Mouse (Mus musculus) embryo, embryonic 11.5 days (tissue): Measurements from ENCODE around the gene Lrrc66.
"Not testable (repeated sequence)": the region's sequence is repeated elsewhere in the genome, so short reads cannot be mapped to it uniquely, and the experiment has no call there.

ENCODE experiments used
- DNase-seq: peaks from one replicate; pipeline ENCODE4 v3.0.0-alpha.2; 2012; ENCODE audit warnings: low read depth, low spot score

The Lrrc66 gene

DNA sequence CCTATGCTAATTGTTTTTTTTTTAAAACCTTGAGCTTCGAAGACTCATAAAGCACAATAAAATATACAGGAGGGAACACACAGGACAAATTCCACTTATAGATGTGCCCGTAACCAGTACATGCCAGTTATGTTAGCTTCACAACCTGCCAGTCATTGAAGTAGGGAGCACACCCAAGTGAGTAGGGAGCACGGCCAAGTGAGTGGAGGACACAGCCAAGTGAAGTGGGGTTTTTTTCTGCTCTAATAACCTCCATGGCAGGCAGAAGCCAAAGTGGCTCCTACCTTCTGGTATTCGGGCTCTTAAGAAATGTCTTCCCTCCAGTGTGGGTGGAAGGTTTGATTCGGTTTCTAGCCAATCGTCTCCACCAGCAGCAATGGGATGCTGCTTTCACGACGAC is 19.0 kb downstream of the Lrrc66 start:
- DNase-seq = no peak

DNA sequence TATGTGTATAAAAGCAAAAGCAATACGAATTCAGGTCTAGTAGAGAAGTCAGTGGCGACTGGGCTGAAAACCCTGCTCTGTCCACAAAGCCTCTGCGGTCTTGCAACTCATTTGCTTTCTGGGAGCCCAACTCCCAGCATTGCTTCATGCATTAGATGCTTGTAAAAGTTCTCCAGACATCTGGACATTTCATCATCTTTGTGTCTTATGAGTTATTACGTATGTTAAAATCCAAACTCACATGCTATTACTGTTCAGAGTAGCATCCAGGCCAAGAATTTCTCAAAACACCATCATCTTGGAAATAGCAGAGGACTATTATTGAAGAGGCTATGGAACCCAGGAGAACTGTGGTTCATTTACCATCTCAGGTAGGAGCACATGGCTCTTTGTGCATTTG is 21.3 kb downstream of the Lrrc66 start:
- no peak for DNase-seq

DNA sequence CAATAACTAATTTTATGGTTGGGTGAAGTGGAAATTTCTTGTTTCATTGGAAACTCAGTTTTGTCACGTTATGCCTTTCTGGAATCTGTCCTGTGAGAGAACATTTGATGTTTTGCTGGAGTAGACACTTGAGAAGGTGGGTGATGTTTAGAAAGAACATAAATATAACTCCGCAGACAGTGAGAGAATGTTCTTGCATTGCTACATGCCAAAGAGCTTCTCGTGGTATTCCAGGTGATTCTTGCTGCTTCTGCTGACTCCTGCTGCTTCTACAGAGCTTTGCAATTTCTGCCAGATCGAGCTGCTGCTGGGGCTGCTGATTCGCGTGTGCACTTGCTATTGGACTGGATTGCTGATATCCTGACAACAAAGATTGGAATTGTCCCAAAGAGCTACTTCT is 27.4 kb downstream of the Lrrc66 start:
- no peak for DNase-seq

DNA sequence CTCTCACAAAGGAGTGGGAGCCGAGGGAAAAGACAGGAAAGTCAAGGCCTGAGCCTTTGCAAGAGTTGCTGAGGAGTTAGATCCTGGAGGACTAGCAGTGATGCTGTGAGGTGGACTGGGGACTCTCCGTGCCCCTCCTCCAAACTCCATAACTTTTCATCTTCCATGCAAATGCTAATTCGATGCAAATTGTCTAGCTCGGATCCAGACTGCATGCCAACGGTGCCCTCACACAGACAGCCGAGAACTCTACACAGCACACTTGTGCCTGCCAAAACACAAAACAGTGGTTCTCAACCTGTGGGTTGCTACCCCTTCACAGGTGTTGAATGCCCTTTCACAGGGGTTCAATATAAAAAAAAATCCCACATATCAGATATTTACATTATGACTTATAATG is 27.8 kb downstream of the Lrrc66 start:
- DNase-seq = no peak

DNA sequence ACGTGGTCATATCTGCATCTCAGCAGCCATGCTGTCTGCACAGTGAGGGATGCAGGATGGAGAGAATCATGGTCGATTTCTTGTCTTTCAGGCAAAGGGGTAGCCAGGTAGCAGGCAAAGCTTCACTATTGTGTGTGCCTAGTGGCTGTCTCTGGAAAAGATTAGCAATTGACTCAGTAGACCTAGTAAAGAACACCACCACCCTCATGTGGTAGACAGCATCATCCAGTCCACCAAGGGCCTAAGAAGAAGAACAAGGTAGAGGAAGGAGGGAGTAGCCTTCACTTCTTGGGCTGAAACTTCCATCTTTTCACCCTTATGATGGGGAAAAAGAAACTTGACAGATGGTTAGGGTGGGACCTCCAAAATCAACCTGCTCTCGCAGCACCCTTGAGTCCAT is 29.5 kb downstream of the Lrrc66 start:
- no peak for DNase-seq

DNA sequence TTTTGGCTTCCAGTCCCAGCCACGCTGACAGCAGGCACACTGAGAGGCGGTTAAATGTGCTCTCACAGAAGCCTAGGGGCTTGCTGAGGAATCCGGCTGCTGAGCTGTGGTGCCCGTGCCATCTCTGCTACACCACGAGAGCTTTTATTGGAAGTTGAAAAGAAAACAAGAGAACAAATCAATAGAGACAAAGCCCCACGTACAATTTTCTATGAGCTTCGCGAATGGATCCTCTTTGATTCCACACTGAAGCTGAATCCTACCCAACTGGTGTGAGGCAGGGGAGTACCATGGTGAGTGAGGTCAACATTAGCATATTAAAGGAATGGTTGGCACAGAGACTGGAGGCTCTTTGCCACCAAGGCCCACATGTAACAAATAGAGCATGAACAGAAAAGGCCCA is 31.0 kb downstream of the Lrrc66 start:
- no peak for DNase-seq

DNA sequence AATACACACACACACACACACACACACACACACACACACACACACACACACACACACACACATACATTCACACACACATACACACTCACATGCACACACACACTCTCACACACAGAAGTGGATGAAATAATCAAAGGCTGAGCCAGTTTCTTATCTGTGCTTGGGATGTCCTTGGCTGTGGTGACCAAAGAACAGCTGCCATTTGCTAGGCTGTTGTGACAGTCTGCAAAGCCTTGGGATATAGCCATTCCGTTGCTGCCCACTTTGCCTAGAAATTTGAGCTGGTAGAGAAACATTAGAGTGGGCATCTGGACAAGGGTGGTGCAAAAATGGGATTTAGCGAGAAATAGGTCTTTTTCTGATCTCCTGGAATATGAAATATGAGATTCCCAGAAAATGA is 32.3 kb downstream of the Lrrc66 start:
- no peak for DNase-seq

DNA sequence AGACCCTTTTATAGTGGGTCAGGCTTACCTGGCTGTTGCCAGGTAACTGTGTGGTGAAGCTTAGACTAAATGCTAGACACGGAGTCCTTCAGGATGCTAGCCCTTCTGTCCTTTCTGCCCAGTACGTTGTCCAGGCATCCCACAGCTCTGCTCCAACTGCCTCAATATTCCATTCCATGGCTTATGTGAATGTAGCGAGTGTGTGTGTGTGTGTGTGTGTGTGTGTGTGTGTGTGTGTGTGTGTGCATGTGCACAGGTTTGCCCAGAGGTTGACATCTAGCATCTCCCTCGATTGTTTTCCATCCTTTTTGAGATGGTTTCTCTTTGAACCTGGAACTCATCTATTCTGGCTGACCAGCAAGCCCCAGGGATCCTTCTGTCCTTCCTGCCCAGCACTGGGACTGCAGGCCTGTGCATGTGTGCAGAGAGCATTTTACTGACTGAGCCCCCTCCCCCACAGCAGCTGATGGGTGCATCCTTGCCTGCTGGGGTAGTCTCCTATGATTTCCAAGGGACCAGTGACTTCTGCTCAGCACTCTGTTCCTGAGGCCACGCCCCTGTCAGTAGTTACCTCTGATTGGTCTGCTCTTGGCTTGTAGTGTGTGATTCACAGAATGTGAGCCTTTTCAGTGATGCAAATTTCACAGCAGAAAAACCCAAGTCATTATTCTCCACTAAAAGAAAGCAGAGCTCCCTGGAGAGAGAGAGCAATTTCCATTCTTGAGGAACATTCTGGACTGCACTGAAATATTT is 33.2 kb downstream of the Lrrc66 start:
- DNase-seq = no peak

DNA sequence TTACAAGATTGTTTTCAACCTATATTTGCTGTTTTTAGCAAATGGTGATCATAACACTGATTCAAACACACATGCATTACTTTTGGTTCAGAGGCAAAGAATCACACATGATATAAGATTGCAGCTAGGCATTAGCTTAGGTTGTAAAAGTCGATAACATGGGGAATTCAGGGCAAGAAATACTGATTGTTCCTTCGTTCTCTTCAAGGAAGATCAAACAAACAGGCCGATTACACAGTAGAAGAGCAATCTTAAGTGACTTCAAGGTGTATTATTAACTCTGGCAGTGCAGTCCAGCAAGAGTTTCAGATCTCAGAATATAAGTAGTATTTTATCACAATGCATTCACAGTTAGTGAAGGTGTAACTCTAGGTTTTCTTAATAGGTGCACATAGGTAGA is 45.2 kb downstream of the Lrrc66 start:
- DNase-seq = no peak

DNA sequence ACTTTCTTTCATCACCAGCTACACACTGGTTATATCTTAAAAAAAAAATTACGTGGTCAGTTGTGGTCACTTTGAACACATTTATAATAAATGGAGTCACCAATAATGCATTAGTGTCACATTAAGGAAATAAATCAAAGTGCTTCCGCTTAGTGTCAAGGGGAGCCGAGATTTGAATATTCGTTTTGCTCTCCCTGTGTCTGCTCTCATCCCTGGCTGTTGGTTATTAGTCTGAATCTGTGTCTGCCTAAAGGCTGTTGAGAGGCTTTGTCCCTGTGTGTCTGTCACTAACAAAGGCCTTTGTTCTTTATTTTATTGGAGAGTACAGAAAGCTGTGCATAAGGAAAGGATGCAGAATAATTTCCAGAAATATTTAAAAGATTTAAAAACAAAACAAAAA is 45.7 kb downstream of the Lrrc66 start:
- DNase-seq = no peak

DNA sequence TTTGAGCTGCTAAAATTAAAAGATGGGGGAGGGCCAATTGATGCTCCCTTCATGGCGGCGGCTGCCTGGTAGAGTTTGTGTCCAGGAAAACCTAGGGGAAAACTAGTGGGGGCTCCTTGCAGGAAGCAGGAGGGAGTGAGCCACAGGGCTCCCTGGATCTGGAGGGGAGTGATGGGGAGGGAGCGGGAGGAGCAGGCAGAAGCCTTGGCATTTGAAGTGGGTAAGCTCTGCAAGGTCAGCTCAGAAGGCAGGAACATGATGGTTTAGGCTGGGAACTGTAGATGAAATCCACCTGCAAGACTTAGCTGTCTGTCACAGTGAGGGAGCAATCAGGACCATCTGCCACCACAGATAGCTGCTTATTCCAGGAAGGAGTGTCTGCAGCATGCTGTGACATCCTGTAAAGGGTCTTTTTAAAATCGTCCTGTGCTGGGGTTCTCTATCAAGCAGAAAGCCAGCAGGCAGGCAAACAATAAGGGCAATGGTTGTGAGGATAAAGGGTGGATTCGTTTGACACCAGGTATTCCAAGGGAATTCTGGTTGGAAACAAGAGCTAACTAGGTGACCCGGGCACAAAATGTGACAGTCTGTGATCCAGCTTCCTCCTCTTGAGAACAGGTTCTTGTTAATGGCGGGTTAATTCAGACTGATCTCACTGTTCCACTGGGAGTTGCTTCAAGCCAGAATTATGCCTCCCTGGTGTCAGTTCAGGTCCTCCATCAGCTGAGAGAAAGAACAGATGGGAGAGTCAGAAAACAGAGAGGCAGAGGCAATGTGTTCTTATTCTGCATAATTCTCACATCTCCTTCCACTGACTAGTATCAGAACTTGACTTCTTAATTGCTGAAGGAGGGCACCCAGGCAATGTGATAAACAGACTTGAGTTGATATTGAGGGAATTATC is 46.9 kb downstream of the Lrrc66 start:
- no peak for DNase-seq

DNA sequence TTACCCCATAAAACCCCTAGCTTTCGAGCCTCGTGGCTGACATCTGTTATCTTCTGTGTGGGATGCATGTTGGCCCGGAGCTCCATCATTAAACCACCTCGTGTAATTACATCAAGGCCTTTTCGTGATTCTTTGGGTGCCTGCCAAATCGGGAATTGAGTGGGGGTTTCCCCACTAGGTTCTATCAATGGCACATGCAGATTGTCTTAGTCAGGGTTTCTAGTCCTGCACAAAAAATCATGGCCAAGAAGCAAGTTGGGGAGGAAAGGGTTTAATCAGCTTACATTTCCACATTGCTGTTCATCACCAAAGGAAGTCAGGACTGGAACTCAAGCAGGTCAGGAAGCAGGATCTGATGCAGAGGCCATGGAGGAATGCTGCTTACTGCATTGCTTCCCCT is 48.3 kb downstream of the Lrrc66 start:
- not testable (repeated sequence) for DNase-seq

DNA sequence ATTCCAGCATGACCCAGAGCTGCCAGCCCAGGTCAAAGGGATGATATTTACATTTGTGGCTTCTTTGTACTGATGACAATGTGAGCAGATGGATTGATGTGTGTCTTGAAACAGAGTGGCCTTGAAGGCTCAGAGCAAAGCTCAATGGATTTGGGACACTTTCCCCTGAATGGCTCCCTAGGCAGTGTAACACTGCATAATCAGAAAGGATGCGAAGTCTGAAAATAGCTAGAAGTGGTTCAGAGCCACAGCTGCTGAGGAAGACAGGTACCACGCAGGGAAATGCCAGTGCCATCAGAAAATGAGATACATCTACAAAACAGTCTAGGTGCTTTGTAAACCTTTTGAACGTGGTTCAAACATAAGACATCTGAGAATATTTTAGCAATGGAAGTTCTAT is 54.2 kb downstream of the Lrrc66 start:
- DNase-seq = no peak

DNA sequence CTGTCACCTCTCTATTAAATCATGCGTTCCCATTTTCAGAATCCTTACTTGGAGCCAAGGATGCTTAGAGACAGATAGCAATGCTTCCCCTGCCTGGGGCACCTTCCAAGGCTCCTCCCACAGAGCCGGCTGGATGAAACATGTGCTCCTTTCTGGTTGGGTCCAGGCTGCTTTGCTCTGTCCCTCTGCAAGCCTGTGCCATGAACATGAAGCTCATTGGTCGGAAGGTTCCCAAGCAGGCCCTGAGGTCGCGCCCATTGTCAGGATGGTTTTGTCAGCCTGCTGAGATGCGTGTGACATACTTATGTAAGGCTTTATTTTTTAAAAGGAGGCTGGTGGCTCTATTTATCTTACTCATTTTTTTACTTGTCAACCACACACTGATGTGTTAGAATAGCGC is 55.6 kb downstream of the Lrrc66 start:
- DNase-seq = no peak

DNA sequence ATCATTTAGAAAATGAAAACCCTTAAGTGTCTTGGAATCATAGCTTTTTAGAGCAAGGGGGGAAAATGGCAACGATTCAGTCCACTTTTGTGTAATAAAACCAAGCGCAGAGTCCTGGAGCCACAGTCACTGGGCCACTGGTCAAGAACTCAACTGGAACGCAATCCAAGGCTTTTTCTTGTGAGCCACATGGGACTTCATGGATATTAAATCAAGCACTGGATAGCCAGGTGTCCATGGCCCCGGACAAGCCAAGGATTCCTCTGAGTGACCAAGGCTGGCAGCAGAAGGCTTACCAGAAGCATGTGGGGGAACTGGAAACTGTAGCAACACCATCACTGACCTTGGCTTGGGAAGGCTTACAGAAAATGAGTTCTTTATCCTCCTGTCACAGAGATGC is 57.7 kb downstream of the Lrrc66 start:
- DNase-seq = no peak

DNA sequence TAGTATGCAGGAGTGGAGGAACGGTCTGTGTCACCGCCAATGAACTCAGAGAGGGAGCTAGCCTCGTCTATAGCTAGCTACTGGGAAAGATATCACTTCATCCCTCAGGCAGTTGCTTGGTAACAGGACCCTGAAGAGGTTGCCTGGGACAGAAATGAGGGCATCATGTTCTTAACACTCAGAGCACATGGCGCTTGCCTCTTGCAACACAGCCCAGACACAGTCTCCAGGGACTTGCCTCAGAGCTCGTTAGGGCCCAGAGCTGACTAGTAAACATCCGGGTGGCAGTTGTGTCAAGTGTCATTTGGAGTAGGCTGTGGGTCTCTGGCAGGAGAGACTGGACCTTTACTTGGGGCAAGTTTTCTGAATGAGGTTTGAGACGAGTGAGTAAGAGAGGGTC is 58.5 kb downstream of the Lrrc66 start:
- no peak for DNase-seq

DNA sequence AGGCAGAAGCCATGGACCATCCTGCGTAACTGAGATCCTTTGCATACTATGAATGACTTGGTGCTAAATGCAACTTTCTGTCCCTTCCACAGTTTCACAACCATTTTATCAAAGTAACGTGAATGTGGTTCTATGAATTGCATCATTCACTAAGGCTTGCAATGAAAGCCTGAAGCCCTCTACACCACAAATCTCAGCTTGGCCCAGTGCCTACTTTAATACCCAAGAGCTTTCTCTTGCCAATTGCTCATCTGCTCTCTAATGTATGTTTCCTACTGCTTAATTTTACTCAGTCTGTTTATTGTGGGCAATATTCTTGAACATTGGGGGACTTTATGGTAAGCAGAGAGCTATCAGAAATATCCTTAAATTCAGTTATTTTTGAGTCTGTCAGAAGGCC is 59.5 kb downstream of the Lrrc66 start:
- DNase-seq = no peak

DNA sequence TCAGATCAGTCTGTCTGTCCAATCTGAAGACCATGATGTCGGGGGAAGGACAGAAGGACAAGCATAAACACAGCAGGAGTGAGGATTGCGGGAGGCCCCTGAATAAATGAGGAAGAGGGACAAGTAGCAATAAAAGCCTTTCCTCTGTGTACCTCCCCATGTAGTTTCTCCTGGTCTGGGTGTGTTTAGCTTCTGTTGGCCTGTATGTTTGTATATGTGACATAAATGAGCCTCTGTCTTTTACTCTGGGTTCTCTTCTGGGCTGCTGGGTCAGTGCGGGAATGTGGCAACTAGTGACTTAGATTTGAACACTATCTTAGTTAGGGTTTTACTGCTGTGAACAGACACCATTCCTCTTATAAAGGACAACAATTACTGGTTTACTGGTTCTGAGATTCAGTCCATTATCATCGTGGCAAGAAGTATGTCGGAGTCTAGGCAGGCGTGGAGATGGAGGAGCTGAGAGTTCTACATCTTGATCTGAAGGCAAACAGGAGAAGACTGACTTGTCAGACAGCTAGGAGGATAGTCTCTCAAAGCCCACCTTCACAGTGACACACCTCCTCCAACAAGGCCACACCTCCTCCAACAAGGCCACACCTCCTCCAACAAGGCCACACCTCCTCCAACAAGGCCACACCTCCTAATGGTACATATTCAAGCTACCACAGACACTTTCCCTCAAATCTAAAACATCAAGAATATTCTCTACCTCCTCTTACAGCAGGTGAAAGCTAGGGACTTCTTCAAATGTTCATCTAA is 60.8 kb downstream of the Lrrc66 start:
- no peak for DNase-seq

DNA sequence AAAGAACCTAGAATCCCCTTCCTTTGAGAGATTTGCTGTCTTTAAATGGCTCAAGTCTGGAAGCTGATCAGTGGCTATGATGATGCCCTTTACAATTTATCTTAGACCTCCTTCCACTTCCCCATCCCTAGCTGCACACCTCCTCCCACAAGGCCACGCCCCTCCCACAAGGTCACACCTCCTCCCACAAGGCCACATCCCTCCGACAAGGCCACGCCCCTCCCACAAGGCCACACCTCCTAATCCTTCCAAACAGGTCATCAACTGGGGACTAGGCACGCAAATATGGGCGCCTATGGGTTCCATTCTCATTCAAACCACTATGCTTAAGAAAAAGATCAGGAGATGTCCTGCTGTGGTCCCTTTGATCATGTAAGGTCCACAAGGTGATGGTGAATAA is 63.1 kb downstream of the Lrrc66 start:
- DNase-seq = no peak

DNA sequence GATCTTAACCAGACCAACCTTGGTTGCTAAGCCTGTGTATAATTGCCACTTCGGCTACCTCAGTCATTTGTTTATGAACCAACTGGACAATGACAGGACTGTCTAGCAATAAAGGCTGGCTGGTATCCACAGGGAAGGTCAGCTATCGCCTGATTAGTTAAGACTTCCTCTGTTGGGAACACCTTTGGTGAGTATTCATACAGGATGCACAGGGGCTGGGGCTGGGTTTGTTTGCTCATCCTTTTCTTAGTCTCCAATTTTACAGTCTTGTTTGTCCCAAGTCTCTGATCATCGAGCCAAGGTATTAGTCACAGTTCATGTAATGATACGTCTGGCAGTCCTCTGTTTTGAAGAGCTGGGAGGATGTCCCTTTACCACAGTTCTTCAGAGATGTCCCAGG is 65.4 kb downstream of the Lrrc66 start:
- no peak for DNase-seq

DNA sequence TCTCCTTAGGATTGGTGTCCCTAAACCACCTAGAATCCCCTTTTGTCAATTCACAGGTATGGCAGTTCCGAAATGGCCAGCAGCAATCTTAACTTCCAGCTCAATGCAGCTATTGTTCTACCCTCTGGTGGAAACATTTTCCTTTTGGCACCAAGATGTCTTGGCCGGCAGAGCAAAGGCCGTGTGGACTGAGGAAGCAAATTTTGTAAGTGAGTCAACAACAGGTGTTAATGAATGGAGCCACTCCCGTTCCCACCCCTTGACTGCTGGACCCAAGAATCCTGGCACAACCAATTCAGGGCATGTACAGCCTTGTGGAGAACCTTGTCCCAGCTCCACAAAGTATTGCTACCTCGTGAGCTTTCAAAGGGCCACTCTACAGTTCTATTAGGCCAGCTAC is 66.2 kb downstream of the Lrrc66 start:
- no peak for DNase-seq

DNA sequence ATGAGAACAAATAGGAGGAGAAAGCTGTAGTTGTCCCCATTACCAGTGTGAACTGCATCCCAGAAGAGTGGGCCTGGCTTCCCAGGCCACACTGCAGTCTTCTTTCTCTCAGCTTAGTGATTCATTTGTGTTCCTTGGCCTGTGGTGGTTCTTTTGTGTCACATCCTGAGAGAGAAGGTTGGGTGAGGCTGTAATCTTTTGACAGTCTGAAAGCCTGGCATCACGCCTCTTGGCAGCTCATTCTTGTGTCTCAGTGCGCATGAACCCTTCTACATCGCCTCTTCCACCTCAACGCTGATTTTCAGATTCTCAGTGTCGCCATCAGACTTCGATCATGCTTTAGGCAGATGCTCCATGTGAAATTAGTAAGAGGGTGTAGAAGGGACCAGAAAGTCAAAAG is 68.3 kb downstream of the Lrrc66 start:
- DNase-seq = no peak
